Mouse (Mus musculus): ENCODE data around the gene Lama4.

Gene Lama4

DNA sequence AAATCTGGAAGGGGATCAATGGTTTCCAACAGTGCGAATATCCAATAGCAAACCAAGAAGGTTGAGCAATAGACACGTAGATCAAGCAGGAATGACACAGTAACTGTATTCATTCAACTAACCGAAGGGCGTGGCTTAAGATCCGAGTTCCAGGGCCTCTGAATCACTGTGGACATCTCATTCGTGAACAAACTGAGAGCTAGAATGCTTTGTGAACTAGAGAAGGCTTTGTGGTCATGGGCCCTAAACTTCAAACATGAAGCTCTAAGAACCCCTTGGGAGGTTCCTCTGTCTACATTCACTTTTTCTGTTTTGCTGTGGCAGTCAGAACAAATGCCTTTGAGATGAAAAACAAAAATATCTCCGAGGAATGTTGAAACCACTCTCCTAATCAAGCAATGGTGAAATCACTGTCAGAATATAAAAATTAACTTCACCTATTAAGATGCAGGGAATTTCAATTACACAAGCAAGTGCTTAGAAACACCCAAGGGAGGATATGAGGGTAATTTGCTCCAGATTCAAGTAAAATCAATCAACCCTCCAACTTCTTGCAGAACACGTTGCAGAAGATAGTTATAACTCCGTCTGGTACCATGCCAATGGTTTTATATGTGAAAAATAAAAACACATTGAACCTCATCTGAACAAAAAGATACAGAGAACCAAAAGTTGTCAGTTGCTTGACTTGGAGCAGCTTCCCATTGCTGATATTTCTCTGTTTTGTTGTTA, 29.6 kb downstream of the Lama4 start:
- DNase-seq (ENCODE audit: low read depth, low spot score): no peak

DNA sequence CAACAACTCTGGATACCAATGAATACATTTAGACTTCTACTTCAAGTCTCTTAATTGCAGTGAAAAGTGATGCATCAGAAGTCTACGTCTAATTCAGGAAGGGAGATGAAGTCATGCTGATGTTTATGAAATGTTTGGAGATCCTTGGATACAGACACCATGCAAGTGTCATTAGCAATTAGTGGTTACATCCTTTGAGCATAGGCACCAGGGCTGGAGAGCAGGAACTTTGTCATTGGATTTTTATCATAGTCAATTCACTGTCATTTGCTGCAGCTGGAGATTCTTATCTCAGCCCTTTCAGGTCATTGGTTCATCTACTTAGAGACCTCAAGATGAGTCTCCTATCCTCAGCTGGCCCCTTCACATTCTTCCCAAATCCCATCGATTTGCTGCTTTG, 30.6 kb downstream of the Lama4 start:
- DNase-seq (ENCODE audit: low read depth, low spot score): no peak

DNA sequence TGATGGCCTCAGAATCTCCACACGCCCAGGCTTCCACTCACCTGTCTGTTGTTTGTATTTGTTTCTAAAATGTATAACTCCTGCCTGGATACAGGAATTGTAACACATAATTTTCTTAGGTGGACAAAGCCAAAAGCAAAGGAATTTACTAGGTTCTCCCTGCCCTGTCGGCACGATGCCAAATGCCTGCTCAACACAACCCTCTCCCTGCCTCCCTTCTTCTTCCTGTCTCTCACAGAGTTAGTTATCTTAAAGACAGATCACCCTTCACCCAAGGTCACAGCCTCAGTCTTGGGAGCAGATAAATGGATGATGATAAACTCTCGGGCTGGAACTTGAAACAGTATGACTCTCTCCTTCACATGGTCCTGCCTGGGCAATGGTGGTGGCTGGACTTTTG, 35.6 kb downstream of the Lama4 start:
- DNase-seq (ENCODE audit: low read depth, low spot score): no peak

DNA sequence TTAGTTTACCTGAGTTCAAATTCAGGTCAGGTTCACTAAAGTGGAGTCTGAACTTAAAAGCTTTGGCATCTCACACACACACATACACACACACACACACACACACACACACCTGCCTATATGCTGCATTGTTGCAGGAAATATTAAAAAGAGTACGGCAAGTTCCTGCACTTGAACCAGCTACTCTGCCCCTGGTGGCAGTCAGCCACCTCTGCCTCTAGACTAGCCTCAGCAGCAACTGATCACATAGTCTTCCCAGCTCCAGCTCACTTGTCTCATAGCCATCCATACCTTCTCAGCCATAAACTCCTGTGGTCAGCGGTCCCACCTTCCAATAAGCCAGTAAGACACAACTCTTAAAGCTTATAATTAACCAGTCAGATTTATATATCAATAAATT, 37.2 kb downstream of the Lama4 start:
- no peak for DNase-seq (ENCODE audit: low read depth, low spot score)

- DNase-seq (ENCODE audit: low read depth, low spot score): no peak
Measured at GRCm38 (mm10) chr10:39003520-39003919, 38.2 kb downstream of the Lama4 start.

GRCm38 (mm10) chr10:39005494-39005893, 40.2 kb downstream of the Lama4 start:
- no peak for DNase-seq (ENCODE audit: low read depth, low spot score)

- no peak for DNase-seq (ENCODE audit: low read depth, low spot score)
Measured at GRCm38 (mm10) chr10:39006433-39007105, 41.3 kb downstream of the Lama4 start.

DNA sequence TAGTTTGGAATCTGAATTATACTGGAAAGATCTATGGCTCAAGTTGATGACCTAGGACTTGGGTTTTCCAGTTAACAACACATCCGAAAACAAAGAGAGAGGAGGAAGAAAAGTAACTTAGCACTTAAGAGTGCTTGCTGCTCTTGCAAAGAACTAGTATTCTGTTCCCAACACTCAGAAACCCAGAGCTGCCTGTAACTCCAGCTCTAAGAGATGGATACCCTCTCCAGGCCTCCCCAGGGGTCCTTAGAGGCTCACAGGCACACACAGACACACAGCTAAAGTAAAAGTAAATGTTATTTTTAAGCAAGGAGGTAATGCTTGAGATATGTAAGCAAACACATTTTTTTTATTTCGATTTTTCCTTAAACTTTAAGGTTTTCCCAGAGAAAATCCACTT, 49.5 kb downstream of the Lama4 start:
- DNase-seq (ENCODE audit: low read depth, low spot score): no peak

DNA sequence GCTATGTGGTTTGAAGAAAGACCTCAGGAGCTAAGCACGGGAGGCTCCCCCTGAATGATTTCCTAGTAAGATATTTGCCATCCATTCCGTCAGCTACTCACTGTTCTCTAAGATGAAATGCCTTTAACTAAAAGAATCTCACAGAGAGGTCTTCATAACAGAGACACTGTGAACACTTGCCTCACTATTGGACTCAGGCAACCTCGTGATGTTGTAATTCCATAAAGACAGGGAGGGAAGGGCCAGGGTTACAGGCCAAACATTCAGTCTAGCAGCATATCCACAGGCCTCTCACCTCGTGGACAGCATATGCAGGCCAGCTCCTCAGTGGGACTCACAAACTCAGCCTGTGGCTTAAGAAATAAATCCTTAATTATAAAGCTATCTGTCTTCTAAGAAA, 52.7 kb downstream of the Lama4 start:
- no peak for DNase-seq (ENCODE audit: low read depth, low spot score)

GRCm38 (mm10) chr10:39018635-39019034, 53.3 kb downstream of the Lama4 start:
- no peak for DNase-seq (ENCODE audit: low read depth, low spot score)

DNA sequence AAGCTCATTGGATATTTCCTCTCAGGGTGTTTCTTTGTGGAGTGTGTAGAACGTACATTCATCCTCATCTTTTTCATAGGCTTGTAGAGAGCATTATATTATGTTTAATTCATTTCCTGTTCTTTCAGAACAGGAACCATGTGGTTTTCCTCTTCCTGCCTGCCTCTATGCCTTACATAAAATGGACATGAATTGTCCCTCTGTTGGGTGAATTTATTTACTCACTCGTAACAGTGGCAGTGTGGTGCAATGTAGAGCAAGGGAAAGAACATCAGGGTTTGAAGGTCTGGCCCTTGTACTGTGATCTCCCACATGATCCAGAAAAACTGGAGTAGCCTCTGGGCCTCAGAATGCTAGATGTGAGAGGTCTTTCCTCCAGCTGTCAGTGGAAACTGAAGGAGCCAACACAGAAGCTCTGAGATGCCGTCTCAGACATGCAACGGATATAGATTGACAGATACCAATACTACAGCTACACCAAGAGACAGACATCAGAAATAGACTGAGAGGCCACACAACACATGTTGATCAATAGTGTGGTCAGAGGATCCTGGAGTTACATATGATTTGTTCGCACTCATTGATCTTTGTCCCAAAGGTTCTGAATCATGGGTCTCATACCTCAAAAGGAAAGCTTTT, 58.4 kb downstream of the Lama4 start:
- no peak for DNase-seq (ENCODE audit: low read depth, low spot score)

DNA sequence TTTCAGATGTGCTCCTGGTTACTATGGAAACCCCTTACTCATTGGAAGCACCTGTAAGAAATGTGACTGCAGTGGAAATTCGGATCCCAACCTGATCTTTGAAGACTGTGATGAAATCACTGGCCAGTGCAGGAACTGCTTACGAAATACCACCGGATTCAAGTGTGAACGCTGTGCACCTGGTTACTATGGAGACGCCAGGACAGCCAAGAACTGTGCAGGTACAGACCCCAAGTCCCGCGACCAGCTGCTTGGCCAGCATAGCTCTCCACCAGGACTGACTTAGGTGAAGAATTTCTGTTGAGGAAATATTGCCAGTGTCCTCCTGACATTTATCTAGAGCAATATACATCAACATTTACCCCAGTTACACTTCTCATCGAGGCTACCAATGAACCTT, 61.2 kb downstream of the Lama4 start:
- DNase-seq (ENCODE audit: low read depth, low spot score): no peak

DNA sequence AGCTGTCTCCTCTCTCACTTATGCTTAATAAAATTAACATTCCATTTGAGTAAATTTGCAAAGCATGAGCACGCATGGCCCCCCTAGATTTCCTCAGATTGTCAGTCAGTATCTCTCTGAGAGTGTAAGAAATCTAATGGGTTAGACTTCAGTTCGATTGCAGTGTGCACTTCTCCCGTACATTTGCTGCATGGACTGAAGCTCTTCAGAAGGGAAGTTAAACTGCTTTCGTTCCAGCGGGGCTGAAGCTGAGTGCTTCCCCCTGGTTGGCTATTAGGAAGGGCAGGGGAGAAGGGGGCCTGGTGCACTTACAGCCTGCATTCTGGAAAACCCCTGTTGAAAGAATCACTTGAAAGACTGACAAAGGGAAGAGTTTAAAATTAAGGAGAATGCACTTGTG, 61.7 kb downstream of the Lama4 start:
- no peak for DNase-seq (ENCODE audit: low read depth, low spot score)

GRCm38 (mm10) chr10:39028403-39028802, 63.1 kb downstream of the Lama4 start:
- peak; percentile 45 for DNase-seq (ENCODE audit: low read depth, low spot score)

- DNase-seq (ENCODE audit: low read depth, low spot score): no peak
Measured at GRCm38 (mm10) chr10:39029297-39030147, 64.2 kb downstream of the Lama4 start.

DNA sequence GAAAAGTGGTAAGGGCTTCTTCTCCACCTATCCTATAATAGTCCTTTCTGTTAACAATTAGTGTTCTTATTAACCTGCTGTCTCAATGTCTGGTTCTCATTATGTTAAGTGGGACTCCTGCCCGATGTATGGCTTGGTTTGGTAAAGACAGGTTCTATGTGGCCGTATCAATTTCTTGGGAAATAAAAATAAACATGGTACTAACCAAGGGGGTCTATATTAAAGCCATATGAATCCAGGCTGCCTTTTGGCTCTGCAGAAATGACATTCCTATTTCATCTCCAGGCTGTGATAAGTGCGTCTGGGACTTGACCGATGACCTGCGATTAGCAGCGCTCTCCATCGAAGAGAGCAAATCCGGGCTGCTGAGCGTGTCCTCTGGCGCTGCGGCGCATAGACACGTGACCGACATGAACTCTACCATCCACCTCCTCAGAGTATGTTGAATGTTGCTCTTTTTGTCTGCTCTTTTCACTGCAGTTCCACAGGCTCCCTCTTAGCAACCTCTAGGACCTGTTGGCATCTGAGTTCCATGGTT, 64.9 kb downstream of the Lama4 start:
- no peak for DNase-seq (ENCODE audit: low read depth, low spot score)

- peak; percentile 51 for DNase-seq (ENCODE audit: low read depth, low spot score)
Measured at GRCm38 (mm10) chr10:39039564-39039963, 74.2 kb downstream of the Lama4 start.

- no peak for DNase-seq (ENCODE audit: low read depth, low spot score)
Measured at GRCm38 (mm10) chr10:39040026-39040425, 74.7 kb downstream of the Lama4 start.

DNA sequence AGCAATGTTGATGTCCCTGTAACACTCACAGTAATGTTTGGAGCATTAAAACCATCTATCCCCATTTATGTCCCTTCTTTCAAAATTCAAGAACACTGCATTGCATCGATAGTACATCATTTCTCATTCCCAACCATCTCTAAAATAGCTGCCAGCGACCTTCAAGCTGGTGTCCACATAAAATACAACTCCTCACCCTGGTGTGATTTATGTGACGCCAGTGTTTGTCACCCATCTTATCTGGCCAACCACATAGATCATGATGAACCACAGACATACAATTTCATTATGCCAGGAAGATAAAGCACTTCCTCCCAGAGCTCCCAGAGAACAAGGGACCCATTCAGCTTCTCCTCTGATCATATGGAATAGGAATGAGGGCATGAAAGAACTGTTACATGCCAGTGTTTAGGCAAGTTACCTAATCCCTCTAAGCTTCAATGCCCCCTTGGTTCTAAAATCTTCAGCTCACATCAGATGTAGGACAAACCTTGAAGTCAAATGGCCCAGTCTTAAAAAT, 79.2 kb downstream of the Lama4 start:
- DNase-seq (ENCODE audit: low read depth, low spot score): no peak

DNA sequence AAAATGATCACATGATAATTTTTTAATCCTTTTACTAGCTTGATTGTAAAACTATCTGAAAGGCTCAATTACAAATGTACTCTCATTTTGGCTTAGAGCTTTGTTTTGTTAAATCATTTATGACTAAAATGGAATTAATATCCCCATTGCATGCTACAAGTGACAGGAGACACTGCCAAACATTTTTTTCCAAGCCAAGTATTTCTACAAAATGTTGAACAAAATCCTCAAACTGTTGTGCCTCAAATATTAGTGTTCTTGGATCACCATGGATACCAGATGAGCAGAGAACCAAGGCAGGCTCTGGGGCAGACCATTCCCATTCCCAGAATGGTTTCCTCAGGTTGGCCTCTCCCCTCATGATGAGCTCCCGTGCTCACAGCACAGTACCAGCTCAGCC, 79.8 kb downstream of the Lama4 start:
- DNase-seq (ENCODE audit: low read depth, low spot score): peak; percentile 24

DNA sequence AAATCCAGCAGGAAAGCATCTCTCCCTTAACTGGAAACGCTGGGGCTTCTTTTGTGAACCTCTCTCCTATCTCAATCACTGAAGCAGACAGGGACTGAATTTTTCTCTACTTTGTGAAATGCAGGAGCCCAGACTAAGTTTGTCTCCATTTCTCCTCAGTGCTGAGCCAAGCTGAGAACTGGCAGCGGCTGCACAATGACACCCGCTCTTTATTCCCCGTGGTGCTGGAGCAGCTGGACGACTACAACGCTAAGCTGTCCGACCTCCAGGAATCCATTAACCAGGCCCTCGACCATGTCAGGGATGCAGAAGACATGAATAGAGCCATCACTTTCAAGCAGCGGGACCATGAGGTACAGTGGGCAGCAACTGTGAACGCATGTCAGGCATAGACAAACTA, 82.5 kb downstream of the Lama4 start:
- no peak for DNase-seq (ENCODE audit: low read depth, low spot score)
